25 mouse cellular contexts compared by ENCODE assay signal in the genomic region with DNA sequence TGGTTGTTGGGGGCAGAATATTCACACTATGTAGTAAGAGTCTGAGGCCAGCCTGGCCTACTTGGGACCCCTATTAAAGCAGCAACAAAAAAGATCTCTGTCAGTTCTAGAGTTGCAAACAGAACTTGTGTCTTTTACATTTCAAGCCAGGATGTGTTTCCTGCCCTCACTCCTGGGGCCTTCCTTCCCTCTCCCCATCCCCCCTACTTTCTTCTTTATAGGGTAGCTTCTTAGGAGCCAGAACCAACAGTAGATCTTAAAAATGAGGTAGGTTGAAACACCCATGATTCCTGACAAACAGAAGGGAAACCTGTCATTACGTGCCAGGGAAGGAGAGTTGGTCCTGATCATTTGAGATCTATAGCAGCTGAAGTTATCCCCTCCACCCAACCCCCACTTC.
DNase-seq lines count a peak whose midpoint lies in the region; ATAC-seq and TF ChIP-seq lines count a peak whose summit lies in the region.
"Had no signal": no experiment of that assay in that cellular context is flagged by ENCODE, and none has a peak within 500 bp of the region (broad histone marks: within the 10 kb centered on the region; RNA-seq: fewer than 3 reads in every experiment).

No protein-coding gene starts in this region.

- no peak overlapping the region for H3K4me3 ChIP-seq in heart, postnatal 0 days (ENCODE audit: low read depth, low read length)
- no peak overlapping the region for H3K4me3 ChIP-seq in MEL (ENCODE audit: control insufficient read depth in 1 of 2, insufficient read depth in 1 of 2, low read depth in 2 of 2, low read length in 2 of 2)
- H3K4me3 ChIP-seq: heart, embryonic 15.5 days; hindbrain, embryonic 10.5 days; left cerebral cortex, adult 2 months; limb, embryonic 15.5 days; liver, embryonic 15.5 days; lung, embryonic 15.5 days; midbrain, embryonic 15.5 days; neural tube, embryonic 13.5 days had no signal

- H3K36me3 ChIP-seq in heart, postnatal 0 days (replicated peaks; ENCODE audit: control insufficient read depth, insufficient read depth, low read length), result no peaks in the 10 kb centered on the region
- H3K36me3 ChIP-seq in MEL (ENCODE audit: control insufficient read depth in 1 of 2, insufficient read depth in 2 of 2, low read length in 2 of 2), result peaks cover 0 to 17% of the 10 kb centered on the region in 2 experiments; a peak in 2 of 4 replicates
- H3K36me3 ChIP-seq: heart, embryonic 15.5 days; hindbrain, embryonic 10.5 days; limb, embryonic 15.5 days; liver, embryonic 15.5 days; lung, embryonic 15.5 days; midbrain, embryonic 15.5 days; neural tube, embryonic 13.5 days had no signal

- WGBS in heart, postnatal 0 days, result 84% methylated on average over 1 of the region's 1 CpGs

- H3K9ac ChIP-seq in heart, postnatal 0 days (replicated peaks; ENCODE audit: low read depth, low read length), result no peak overlapping the region
- H3K9ac ChIP-seq in MEL (ENCODE audit: control insufficient read depth, low read depth, low read length, poor library complexity, severe bottlenecking), result no peak overlapping the region
- H3K9ac ChIP-seq: heart, embryonic 15.5 days; limb, embryonic 15.5 days; liver, embryonic 15.5 days; lung, embryonic 15.5 days; midbrain, embryonic 15.5 days; neural tube, embryonic 13.5 days had no signal

- no peak for DNase-seq in heart, postnatal 0 days (ENCODE audit: low spot score)
- no peak for DNase-seq in heart, postnatal 14 days
- DNase-seq in MEL (ENCODE audit: low read depth, low spot score), result no peak
- peak; percentile 61 for DNase-seq in naive thymus-derived CD4-positive, alpha-beta T cell, adult 2 months (ENCODE audit: low read depth)
- DNase-seq in frontal cortex, adult 2 months (ENCODE audit: extremely low spot score in 1 of 2, low spot score in 1 of 2), result no peak
- no peak for DNase-seq in liver
- DNase-seq: adrenal gland, postnatal 10 days; cerebellum, adult 8-10 months; cerebellum, postnatal 36 days; gastrocnemius, postnatal 14 days; kidney, adult 11 months; left cerebral cortex, postnatal 4 days; lung, postnatal 4 days; retina, postnatal 1 day had no signal

- no peak for TF ChIP-seq RAD21 in MEL (IDR thresholded peaks at IDR 0.05; ENCODE audit: low read depth, low read length)

- no peak for TF ChIP-seq POLR2A in MEL (IDR thresholded peaks at IDR 0.05; ENCODE audit: control insufficient read depth in 1 of 2, insufficient read depth in 1 of 2, low read depth in 1 of 2, low read length in 2 of 2, poor library complexity in 1 of 2)

- no peak for ATAC-seq in heart, postnatal 0 days (ENCODE audit: insufficient read depth, low read depth)
- ATAC-seq in frontal cortex, adult (ENCODE audit: low TSS enrichment), result no peak
- ATAC-seq: forebrain, embryonic 14.5 days; hindbrain, postnatal 0 days; midbrain, embryonic 15.5 days had no signal

- H3K4me2 ChIP-seq in heart, postnatal 0 days (ENCODE audit: low read depth, low read length), result no peak overlapping the region
- H3K4me2 ChIP-seq: heart, embryonic 15.5 days; limb, embryonic 15.5 days; liver, embryonic 15.5 days; lung, embryonic 15.5 days; midbrain, embryonic 15.5 days; neural tube, embryonic 13.5 days had no signal

- H3K4me1 ChIP-seq in heart, postnatal 0 days (ENCODE audit: control insufficient read depth, insufficient read depth), result peaks cover 30% of the 10 kb centered on the region
- peaks cover 25 to 27% of the 10 kb centered on the region in 2 experiments for H3K4me1 ChIP-seq in MEL (ENCODE audit: control insufficient read depth in 1 of 2, insufficient read depth in 2 of 2, low read length in 2 of 2)
- H3K4me1 ChIP-seq: lung, embryonic 15.5 days; midbrain, embryonic 15.5 days had no signal

- H3K79me2 ChIP-seq in MEL (ENCODE audit: control insufficient read depth, insufficient read depth, low read length, poor library complexity), result no peaks in the 10 kb centered on the region

- intact Hi-C loops in heart, postnatal 14 days (cut with DNase I), result loop anchor here (5.0 to 10.0 kb wide), 5 partner anchors 162 to 498 kb away; no protein-coding TSS in a partner anchor

- peak overlapping the region; percentile 34 for H3K27ac ChIP-seq in heart, postnatal 0 days (ENCODE audit: low read depth)
- 0 out of 2 replicates have a peak overlapping the region, but pooled peaks have one; percentile 3 for H3K27ac ChIP-seq in MEL (ENCODE audit: control insufficient read depth, low read depth, low read length)
- H3K27ac ChIP-seq: hindbrain, embryonic 10.5 days; hindbrain, postnatal 0 days; left cerebral cortex, adult 2 months; limb, embryonic 15.5 days; liver, embryonic 15.5 days; lung, embryonic 15.5 days; midbrain, embryonic 15.5 days; neural tube, embryonic 13.5 days had no signal

- H3K9me3 ChIP-seq in heart, postnatal 0 days (replicated peaks; ENCODE audit: control insufficient read depth, low read length), result no peaks in the 10 kb centered on the region
- no peaks in the 10 kb centered on the region for H3K9me3 ChIP-seq in MEL (replicated peaks; ENCODE audit: insufficient read depth, low read length)
- H3K9me3 ChIP-seq: heart, embryonic 15.5 days; hindbrain, embryonic 10.5 days; limb, embryonic 15.5 days; liver, embryonic 15.5 days; lung, embryonic 15.5 days; midbrain, embryonic 15.5 days; neural tube, embryonic 13.5 days had no signal

- no peak for TF ChIP-seq EP300 in heart, postnatal 0 days (IDR thresholded peaks at IDR 0.05; ENCODE audit: low read depth)
- TF ChIP-seq EP300 in MEL (IDR thresholded peaks at IDR 0.05; ENCODE audit: low read depth in 1 of 2, low read length in 2 of 2), result no peak

- TF ChIP-seq CTCF in heart, postnatal 0 days (IDR thresholded peaks at IDR 0.05; ENCODE audit: low read depth), result no peak
- no peak for TF ChIP-seq CTCF in MEL (IDR thresholded peaks at IDR 0.05 in 2 of 3, conservative IDR thresholded peaks at IDR 0.05 in 1 of 3; ENCODE audit: control insufficient read depth in 1 of 3, insufficient read depth in 1 of 3, low read depth in 2 of 3, low read length in 3 of 3, poor library complexity in 1 of 3, severe bottlenecking in 1 of 3)

- no peaks in the 10 kb centered on the region for H3K27me3 ChIP-seq in heart, postnatal 0 days (ENCODE audit: control insufficient read depth, insufficient read depth, low read length)
- no peaks in the 10 kb centered on the region for H3K27me3 ChIP-seq in MEL (ENCODE audit: control insufficient read depth in 1 of 2, insufficient read depth in 2 of 2, low read length in 2 of 2)
- H3K27me3 ChIP-seq: heart, embryonic 15.5 days; limb, embryonic 15.5 days; liver, embryonic 15.5 days; lung, embryonic 15.5 days; midbrain, embryonic 15.5 days; neural tube, embryonic 13.5 days had no signal

TF ChIP-seq in MEL, 35 proteins besides CTCF, POLR2A, EP300 and RAD21:
- no peak for TF ChIP-seq MAZ (IDR thresholded peaks at IDR 0.05; ENCODE audit: low read depth, low read length)
- TF ChIP-seq SMC3 (IDR thresholded peaks at IDR 0.05; ENCODE audit: low read depth, low read length), result no peak
- TF ChIP-seq CHD1 (IDR thresholded peaks at IDR 0.05; ENCODE audit: low read depth, low read length), result no peak
- TF ChIP-seq HCFC1 (IDR thresholded peaks at IDR 0.05; ENCODE audit: low read depth, low read length), result no peak
- no peak for TF ChIP-seq TBP (IDR thresholded peaks at IDR 0.05; ENCODE audit: low read depth, low read length)
- no peak for TF ChIP-seq MEF2A (IDR thresholded peaks at IDR 0.05; ENCODE audit: extremely low read depth, insufficient replicate concordance, low read depth, low read length, poor library complexity, severe bottlenecking)
- no peak for TF ChIP-seq USF2 (IDR thresholded peaks at IDR 0.05; ENCODE audit: borderline replicate concordance in 1 of 2, insufficient read depth in 1 of 2, low read depth in 1 of 2, low read length in 2 of 2)
- TF ChIP-seq GABPA (IDR thresholded peaks at IDR 0.05; ENCODE audit: low read depth, low read length), result no peak
- TF ChIP-seq ZC3H11A (IDR thresholded peaks at IDR 0.05; ENCODE audit: low read depth, low read length), result no peak
- TF ChIP-seq ETS1 (IDR thresholded peaks at IDR 0.05; ENCODE audit: low read depth, low read length), result no peak
- no peak for TF ChIP-seq MXI1 (IDR thresholded peaks at IDR 0.05; ENCODE audit: low read depth, low read length)
- no peak for TF ChIP-seq ZMIZ1 (IDR thresholded peaks at IDR 0.05; ENCODE audit: low read depth, low read length)
- TF ChIP-seq MYC (IDR thresholded peaks at IDR 0.05; ENCODE audit: low read depth, low read length), result no peak
- TF ChIP-seq NELFE (IDR thresholded peaks at IDR 0.05; ENCODE audit: low read depth, low read length), result no peak
- no peak for TF ChIP-seq MYB (IDR thresholded peaks at IDR 0.05; ENCODE audit: low read depth, low read length)
- no peak for TF ChIP-seq CHD2 (IDR thresholded peaks at IDR 0.05; ENCODE audit: low read length)
- TF ChIP-seq ZNF384 (IDR thresholded peaks at IDR 0.05; ENCODE audit: low read depth, low read length), result no peak
- no peak for TF ChIP-seq POLR2AphosphoS2 (IDR thresholded peaks at IDR 0.05; ENCODE audit: low read length)
- TF ChIP-seq NRF1 (IDR thresholded peaks at IDR 0.05; ENCODE audit: insufficient read depth, low read depth, low read length, poor library complexity, severe bottlenecking), result no peak
- TF ChIP-seq ELF1 (IDR thresholded peaks at IDR 0.05; ENCODE audit: low read depth, low read length), result no peak
